Mouse (Mus musculus) MEL (cell line): ENCODE measurements around the gene Stxbp5l.

Source experiments
- CTCF ChIP-seq, 3 experiments: IDR thresholded peaks in 2 of 3; conservative IDR thresholded peaks in 1 of 3; 2 replicates each; pipeline ENCODE4 v1.5.1; 2011 to 2012; ENCODE audit warnings: low read length in 3 of 3, low read depth in 2 of 3, mild to moderate bottlenecking in 2 of 3, improper control_type of control experiment in 1 of 3, inconsistent platforms in 1 of 3, mixed read lengths in 1 of 3, moderate library complexity in 1 of 3; ENCODE audit not compliant: control insufficient read depth in 1 of 3, insufficient read depth in 1 of 3, poor library complexity in 1 of 3, severe bottlenecking in 1 of 3
- EP300 ChIP-seq, 2 experiments: IDR thresholded peaks; 2 replicates each; pipeline ENCODE4 v1.6.1; 2011; ENCODE audit warnings: improper control_type of control experiment in 2 of 2, low read length in 2 of 2, low read depth in 1 of 2, mild to moderate bottlenecking in 1 of 2
- GABPA ChIP-seq: IDR thresholded peaks from 2 replicates; pipeline ENCODE4 v1.6.1; 2012; ENCODE audit warnings: low read depth, mild to moderate bottlenecking, inconsistent platforms, low read length, improper control_type of control experiment, moderate library complexity
- GATA1 ChIP-seq: IDR thresholded peaks from 2 replicates; pipeline ENCODE4 v1.6.1; 2011; ENCODE audit warnings: low read depth, low read length, improper control_type of control experiment
- KAT2A ChIP-seq: conservative IDR thresholded peaks from 2 replicates; pipeline ENCODE4 v1.6.1; 2012; ENCODE audit warnings: low read depth, low read length, improper control_type of control experiment, inconsistent platforms
- MAFK ChIP-seq: IDR thresholded peaks from 2 replicates; pipeline ENCODE4 v1.6.1; 2011; ENCODE audit warnings: low read depth, mild to moderate bottlenecking, low read length, improper control_type of control experiment, borderline replicate concordance
- POLR2A ChIP-seq, 2 experiments: IDR thresholded peaks; 2 replicates each; pipeline ENCODE4 v1.6.1; 2011 to 2012; ENCODE audit warnings: low read length in 2 of 2, mild to moderate bottlenecking in 2 of 2, control low read depth in 1 of 2, improper control_type of control experiment in 1 of 2, low read depth in 1 of 2, moderate library complexity in 1 of 2; ENCODE audit not compliant: control insufficient read depth in 1 of 2, insufficient read depth in 1 of 2, poor library complexity in 1 of 2
- POLR2AphosphoS5 ChIP-seq: IDR thresholded peaks from 2 replicates; pipeline ENCODE4 v1.6.1; 2012; ENCODE audit warnings: low read depth, borderline replicate concordance, mild to moderate bottlenecking, inconsistent platforms, low read length, moderate library complexity, mixed read lengths
- TCF12 ChIP-seq: IDR thresholded peaks from 2 replicates; pipeline ENCODE4 v1.6.1; 2014; ENCODE audit warnings: low read depth, mild to moderate bottlenecking, inconsistent platforms, low read length, improper control_type of control experiment, moderate library complexity

GRCm38 (mm10) chr16:37338177-37338576 is 46.6 kb downstream of the Stxbp5l start:
- TF ChIP-seq MAFK (no peak), GABPA (no peak), EP300 (IDR thresholded peaks at IDR 0.05; ENCODE audit: low read depth in 1 of 2, low read length in 2 of 2) (no peak), CTCF (IDR thresholded peaks at IDR 0.05 in 2 of 3, conservative IDR thresholded peaks at IDR 0.05 in 1 of 3; ENCODE audit: control insufficient read depth in 1 of 3, insufficient read depth in 1 of 3, low read depth in 2 of 3, low read length in 3 of 3, poor library complexity in 1 of 3, severe bottlenecking in 1 of 3) (no peak), TCF12 (no peak), POLR2AphosphoS5 (no peak), POLR2A (IDR thresholded peaks at IDR 0.05; ENCODE audit: control insufficient read depth in 1 of 2, insufficient read depth in 1 of 2, low read depth in 1 of 2, low read length in 2 of 2, poor library complexity in 1 of 2) (no peak), KAT2A (no peak), GATA1 (no peak)
